Mouse (Mus musculus): Measurements from ENCODE around the gene Adgrl1.

GRCm38 (mm10) chr8:83934994-83935393 is 35.1 kb downstream of the Adgrl1 start:
- TF ChIP-seq CTCF (IDR thresholded peaks at IDR 0.05; ENCODE audit: borderline replicate concordance, extremely low read depth, insufficient read depth, insufficient read length) (no peak), POLR2A (IDR thresholded peaks at IDR 0.05; ENCODE audit: borderline replicate concordance, extremely low read depth, insufficient read depth, insufficient read length, poor library complexity, severe bottlenecking) (no peak)

Measured in brain, embryonic 14.5 days (tissue).